Comparison of ENCODE assay signal across 8 mouse cellular contexts in the genomic region with DNA sequence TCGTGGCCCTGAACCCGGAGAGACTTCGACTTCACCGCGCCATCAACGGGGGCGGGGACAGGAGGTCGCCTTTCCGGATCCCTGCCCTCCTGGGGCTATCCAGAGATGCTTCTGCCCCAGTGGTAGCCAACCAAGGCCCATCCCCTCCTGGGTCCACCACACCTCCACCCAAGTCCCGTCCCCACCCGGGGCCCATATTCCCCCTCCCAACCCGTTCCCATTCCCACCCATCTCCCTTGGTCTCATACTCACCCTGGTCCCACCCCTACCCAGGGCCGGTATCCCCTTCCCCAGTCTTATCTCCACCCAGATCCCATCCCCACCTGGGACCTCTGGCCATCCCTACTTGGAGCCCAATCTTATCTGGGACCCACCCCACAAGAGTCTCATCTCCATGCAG. TPM values are rescaled to one million over a fixed set of nuclear protein-coding genes. Genes with fewer than 3 reads are reported as not detected.
DNase-seq lines count a peak whose midpoint lies in the region; ATAC-seq and TF ChIP-seq lines count a peak whose summit lies in the region.

No protein-coding gene starts in this region.

- H3K9ac ChIP-seq in heart, embryonic 12.5 days: peak overlapping the region; percentile 73
- no peak overlapping the region for H3K9ac ChIP-seq in CH12.LX (ENCODE audit: insufficient read depth, low read depth)
- peak overlapping the region; percentile 56 for H3K9ac ChIP-seq in forebrain, embryonic 12.5 days
- peak overlapping the region; percentile 67 for H3K9ac ChIP-seq in liver, embryonic 12.5 days

- peaks cover 26% of the 10 kb centered on the region for H3K4me1 ChIP-seq in heart, embryonic 12.5 days (replicated peaks)
- peaks cover 4 to 9% of the 10 kb centered on the region in 2 experiments; a peak in 3 of 4 replicates for H3K4me1 ChIP-seq in CH12.LX (ENCODE audit: control insufficient read depth in 1 of 2, insufficient read depth in 2 of 2)
- peaks cover 16% of the 10 kb centered on the region for H3K4me1 ChIP-seq in forebrain, embryonic 12.5 days
- H3K4me1 ChIP-seq in liver, embryonic 12.5 days: peaks cover 42% of the 10 kb centered on the region

- H3K27ac ChIP-seq in heart, embryonic 12.5 days (ENCODE audit: poor library complexity, severe bottlenecking): no peak overlapping the region
- no peak overlapping the region for H3K27ac ChIP-seq in CH12.LX (ENCODE audit: insufficient read depth, low read depth)
- no peak overlapping the region for H3K27ac ChIP-seq in forebrain, embryonic 12.5 days
- no peak overlapping the region for H3K27ac ChIP-seq in liver, embryonic 12.5 days

- H3K27me3 ChIP-seq in heart, embryonic 12.5 days (replicated peaks): peaks cover 4% of the 10 kb centered on the region; the same call in 1 of the 2 replicates
- no peaks in the 10 kb centered on the region for H3K27me3 ChIP-seq in CH12.LX (replicated peaks)
- peaks cover 16% of the 10 kb centered on the region for H3K27me3 ChIP-seq in forebrain, embryonic 12.5 days
- peaks cover 41% of the 10 kb centered on the region for H3K27me3 ChIP-seq in liver, embryonic 12.5 days (replicated peaks)

- H3K9me3 ChIP-seq in heart, embryonic 12.5 days (replicated peaks): no peaks in the 10 kb centered on the region
- H3K9me3 ChIP-seq in CH12.LX (replicated peaks; ENCODE audit: low read length): peaks cover 11% of the 10 kb centered on the region
- no peaks in the 10 kb centered on the region for H3K9me3 ChIP-seq in forebrain, embryonic 12.5 days
- H3K9me3 ChIP-seq in liver, embryonic 12.5 days (replicated peaks): 0 out of 2 replicates have a peak, but pooled peaks cover 6% of the 10 kb centered on the region

- in situ Hi-C loops in CH12.LX (cut with MboI; ENCODE audit: low pct_ligation_motif_present, low pct_unique_long_range_greater_than_20kb, low sequenced_read_pairs): loop anchor here (10.0 kb wide), 1 partner anchor 327 kb away; no protein-coding TSS in a partner anchor

- TF ChIP-seq CTCF in CH12.LX (conservative IDR thresholded peaks at IDR 0.05 in 1 of 2, IDR thresholded peaks at IDR 0.05 in 1 of 2; ENCODE audit: low read depth in 2 of 2, low read length in 2 of 2): no peak

- TF ChIP-seq RAD21 in CH12.LX (IDR thresholded peaks at IDR 0.05; ENCODE audit: low read depth, low read length): no peak

- dilution Hi-C loops in CH12.LX (cut with MboI; ENCODE audit: extremely low pct_ligation_motif_present, extremely low pct_unique_long_range_greater_than_20kb, low sequenced_read_pairs): no loop called here

- no peaks in the 10 kb centered on the region for H3K36me3 ChIP-seq in heart, embryonic 12.5 days
- no peaks in the 10 kb centered on the region for H3K36me3 ChIP-seq in CH12.LX (replicated peaks in 1 of 2; ENCODE audit: control insufficient read depth in 1 of 2, insufficient read depth in 1 of 2, low read length in 1 of 2)
- no peaks in the 10 kb centered on the region for H3K36me3 ChIP-seq in forebrain, embryonic 12.5 days (replicated peaks)
- no peaks in the 10 kb centered on the region for H3K36me3 ChIP-seq in liver, embryonic 12.5 days

- H3K4me2 ChIP-seq in heart, embryonic 12.5 days: peak overlapping the region; percentile 89
- 0 out of 2 replicates have a peak overlapping the region, but pooled peaks have one; percentile 2 for H3K4me2 ChIP-seq in CH12.LX (ENCODE audit: insufficient read depth, low read depth, poor library complexity, severe bottlenecking)
- peak overlapping the region; percentile 76 for H3K4me2 ChIP-seq in forebrain, embryonic 12.5 days
- H3K4me2 ChIP-seq in liver, embryonic 12.5 days: peak overlapping the region; percentile 87

- H3K79me2 ChIP-seq in CH12.LX (replicated peaks; ENCODE audit: control insufficient read depth, extremely low read depth, insufficient read depth, poor library complexity, severe bottlenecking): no peaks in the 10 kb centered on the region

- no peak for TF ChIP-seq EP300 in CH12.LX (IDR thresholded peaks at IDR 0.05; ENCODE audit: low read length)

- peak overlapping the region; percentile 50 for H3K4me3 ChIP-seq in heart, embryonic 12.5 days
- H3K4me3 ChIP-seq in CH12.LX (replicated peaks in 1 of 3; ENCODE audit: low read depth in 2 of 3, low read length in 2 of 3, poor library complexity in 1 of 3): peak overlapping the region in 1 of 3 experiments; percentile 57
- H3K4me3 ChIP-seq in forebrain, embryonic 12.5 days (replicated peaks): peak overlapping the region; percentile 43
- peak overlapping the region; percentile 53 for H3K4me3 ChIP-seq in liver, embryonic 12.5 days

- no peak for DNase-seq in heart, postnatal 4 days
- DNase-seq in CH12.LX (ENCODE audit: extremely low read depth): no peak
- DNase-seq in natural killer cell, adult 2 months (ENCODE audit: low spot score in 2 of 2): no peak
- no peak for DNase-seq in kidney, postnatal 14 days
- DNase-seq in adrenal gland, adult 18-20 months (ENCODE audit: low spot score in 2 of 2): no peak

- TF ChIP-seq POLR2A in CH12.LX (IDR thresholded peaks at IDR 0.05; ENCODE audit: low read depth, low read length): no peak

- 7% methylated on average over 13 of the region's 13 CpGs for WGBS in heart, embryonic 12.5 days
- under 1% methylated on average over 7 of the region's 13 CpGs for WGBS in forebrain, embryonic 12.5 days
- 3% methylated on average over 13 of the region's 13 CpGs for WGBS in liver, embryonic 12.5 days (ENCODE audit: insufficient replicate concordance)

- ATAC-seq in heart, embryonic 12.5 days (ENCODE audit: insufficient number of reproducible peaks, low FRiP score): peak; percentile 22; the same call in 1 of the 2 replicates
- peak; percentile 15; the same call in 1 of the 2 replicates for ATAC-seq in forebrain, embryonic 12.5 days (ENCODE audit: low FRiP score)
- ATAC-seq in liver, embryonic 12.5 days: peak; percentile 34

TF ChIP-seq in CH12.LX, 34 proteins besides CTCF, POLR2A, EP300 and RAD21:
- TF ChIP-seq ZMIZ1 (IDR thresholded peaks at IDR 0.05; ENCODE audit: low read depth, low read length): no peak

RNA-seq across cellular contexts. Expression of a gene that starts 36.7 kb away (rescaled TPM):
- polyA plus RNA-seq in heart, embryonic 12.5 days (2016; fragmentation: Nextera tagmentation; extraction: Ambion mirVana): 13.0 and 13.2 TPM in 2 replicates
- total RNA-seq in heart, postnatal 4 days (2021): 1 to 10 TPM; 4.0 to 4.5 TPM
- total RNA-seq in CH12.LX (2012; rRNA removed): 2.1 and 2.8 TPM in 2 replicates
- 1.2 TPM in 2 replicates for total RNA-seq in CH12.LX (2014; rRNA removed)
- 1.1 and 1.3 TPM in 2 replicates for polyA plus RNA-seq in CH12.LX (2012; ENCODE audit: insufficient read length, low read depth)
- 11.4 and 13.5 TPM in 2 replicates for polyA plus RNA-seq in forebrain, embryonic 12.5 days (2016; fragmentation: Nextera tagmentation; extraction: Ambion mirVana)
- polyA plus RNA-seq in liver, embryonic 12.5 days (2016; fragmentation: Nextera tagmentation; extraction: Ambion mirVana): 4.5 and 4.9 TPM in 2 replicates
- total RNA-seq in adrenal gland, adult 18-20 months (2021): 1 to 10 TPM; 1.2 to 1.6 TPM

Comparison
In these comparisons a context has a peak if more than half of its experiments do, and no peak if none do; other contexts are left out.
1. H3K4me2 ChIP-seq: peak in every context shown above with its lines; median percentile 89 in heart, embryonic 12.5 days; 87 in liver, embryonic 12.5 days; 76 in forebrain, embryonic 12.5 days; 2 in CH12.LX.